Mouse (Mus musculus): Measurements from ENCODE around the gene Tspan31. TPM values are rescaled to one million over a fixed set of nuclear protein-coding genes. Genes with fewer than 3 reads are reported as not detected.

Tspan31 gene
- polyA plus RNA-seq (2014; fragmentation: Nextera tagmentation; extraction: Ambion mirVana) = 91.1 and 93.6 TPM in 2 replicates

DNA sequence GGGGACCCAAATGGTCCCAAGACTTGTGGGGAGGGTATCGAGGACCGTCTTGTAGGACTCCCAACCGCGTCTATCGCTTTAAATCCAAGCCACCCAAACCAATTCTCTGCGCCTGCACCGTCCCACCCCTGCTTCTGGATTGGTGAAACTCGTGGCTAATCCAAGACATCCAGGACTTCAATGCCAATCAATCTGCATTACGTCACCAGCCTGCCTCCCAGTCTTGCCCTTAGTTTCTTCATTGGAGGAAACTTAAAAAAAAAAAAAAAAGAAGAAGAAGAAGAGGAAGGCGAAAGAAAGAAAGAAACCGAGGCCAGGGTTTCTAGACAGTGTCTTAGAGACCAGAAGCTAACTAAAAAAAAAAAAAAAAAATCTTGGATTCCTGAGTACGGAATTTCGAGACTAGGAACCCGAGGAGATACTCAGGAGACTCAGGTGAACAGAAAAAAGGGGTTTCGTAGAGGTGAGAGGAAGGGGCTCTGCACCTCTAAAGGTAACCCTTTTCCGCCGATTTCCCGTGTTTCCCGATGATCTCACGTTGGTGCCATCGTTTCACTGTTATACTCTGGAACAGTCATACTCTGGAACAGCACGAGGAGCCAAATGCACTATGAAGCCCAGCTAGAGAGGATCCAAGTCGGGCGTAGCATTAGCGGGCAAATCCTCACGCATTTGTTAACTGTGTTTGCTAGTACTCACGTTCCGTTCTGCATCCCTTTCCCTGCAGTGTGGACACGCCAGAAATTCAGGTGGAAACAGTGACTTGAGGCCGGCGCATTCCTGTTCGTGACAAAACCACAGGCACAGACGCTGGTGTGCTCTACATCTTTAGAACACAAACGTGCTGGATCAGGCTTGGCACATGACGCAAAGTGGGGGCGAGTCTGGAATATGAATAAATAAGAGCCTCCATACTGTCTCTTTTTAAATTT, at the start of gene Tspan31:
Gene Tspan31, minus strand, starts transcription at position 75 of the 932 bp plus-strand sequence.
- Histone ChIP-seq H3K36me3 (ENCODE audit: control insufficient read depth, insufficient read depth, low read length) (peaks cover 29% of the 10 kb centered on the region), H3K4me3 (ENCODE audit: low read depth, low read length) (peak within 1 kb of the TSS; percentile 38), H3K27me3 (ENCODE audit: control insufficient read depth, insufficient read depth, low read length) (no peaks in the 10 kb centered on the region), H3K4me1 (ENCODE audit: control insufficient read depth, insufficient read depth, low read length) (peaks cover 23% of the 10 kb centered on the region), H3K27ac (ENCODE audit: low read depth, low read length) (peak within 1 kb of the TSS; percentile 71), H3K9me3 (ENCODE audit: control insufficient read depth, low read length) (no peaks in the 10 kb centered on the region), H3K9ac (replicated peaks; ENCODE audit: low read depth, low read length) (peak within 1 kb of the TSS; percentile 53), H3K4me2 (ENCODE audit: low read depth, low read length) (peak within 1 kb of the TSS; percentile 98)
- 2% methylated on average over 36 of the region's 36 CpGs for WGBS
- ATAC-seq (ENCODE audit: low read depth) = peak; percentile 93

- no peak overlapping the region for H3K4me2 ChIP-seq (ENCODE audit: low read depth, low read length)
- H3K27ac ChIP-seq (ENCODE audit: low read depth, low read length) = no peak overlapping the region
- H3K9me3 ChIP-seq (ENCODE audit: control insufficient read depth, low read length) = no peaks in the 10 kb centered on the region
- H3K4me3 ChIP-seq (ENCODE audit: low read depth, low read length) = no peak overlapping the region
- peaks cover 11% of the 10 kb centered on the region for H3K36me3 ChIP-seq (ENCODE audit: control insufficient read depth, insufficient read depth, low read length)
- no peak overlapping the region for H3K9ac ChIP-seq (replicated peaks; ENCODE audit: low read depth, low read length)
- 94% methylated on average over 10 of the region's 10 CpGs for WGBS
- H3K27me3 ChIP-seq (ENCODE audit: control insufficient read depth, insufficient read depth, low read length) = no peaks in the 10 kb centered on the region
- no peak for ATAC-seq (ENCODE audit: low read depth)
- peaks cover 15% of the 10 kb centered on the region for H3K4me1 ChIP-seq (ENCODE audit: control insufficient read depth, insufficient read depth, low read length)
Observed at GRCm38 (mm10) chr10:127119229-127119628, 49.2 kb upstream of the Tspan31 start.

DNA sequence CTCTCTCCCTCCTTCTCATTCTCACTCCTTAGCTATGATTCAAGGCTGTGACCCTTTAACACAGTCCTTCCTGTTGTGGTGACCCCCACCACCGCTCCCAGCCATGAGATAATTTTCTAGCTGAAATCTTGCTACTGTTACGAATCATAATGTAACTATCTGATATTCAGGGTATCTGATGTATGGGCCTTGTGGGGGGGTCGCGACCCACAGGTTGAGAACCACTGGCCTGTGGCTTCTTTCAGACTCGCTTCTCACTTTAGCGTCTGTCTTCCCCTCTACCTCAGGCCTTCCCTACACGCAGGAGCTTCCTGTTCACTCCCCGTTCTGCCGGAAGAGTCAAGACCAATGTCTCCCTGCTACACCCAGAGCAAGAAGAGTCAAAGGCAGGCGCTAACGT, 48.4 kb upstream of the Tspan31 start:
- 94% methylated on average over 11 of the region's 11 CpGs for WGBS
- no peak overlapping the region for H3K27ac ChIP-seq (ENCODE audit: low read depth, low read length)
- no peak for ATAC-seq (ENCODE audit: low read depth)
- no peaks in the 10 kb centered on the region for H3K9me3 ChIP-seq (ENCODE audit: control insufficient read depth, low read length)
- H3K4me3 ChIP-seq (ENCODE audit: low read depth, low read length) = no peak overlapping the region
- no peak overlapping the region for H3K9ac ChIP-seq (replicated peaks; ENCODE audit: low read depth, low read length)
- H3K4me2 ChIP-seq (ENCODE audit: low read depth, low read length) = no peak overlapping the region
- H3K27me3 ChIP-seq (ENCODE audit: control insufficient read depth, insufficient read depth, low read length) = no peaks in the 10 kb centered on the region
- H3K36me3 ChIP-seq (ENCODE audit: control insufficient read depth, insufficient read depth, low read length) = peaks cover 11% of the 10 kb centered on the region
- H3K4me1 ChIP-seq (ENCODE audit: control insufficient read depth, insufficient read depth, low read length) = peaks cover 15% of the 10 kb centered on the region

GRCm38 (mm10) chr10:127115068-127115467, 45.0 kb upstream of the Tspan31 start:
- no peak for ATAC-seq (ENCODE audit: low read depth)
- Histone ChIP-seq H3K4me1 (ENCODE audit: control insufficient read depth, insufficient read depth, low read length) (peaks cover 5% of the 10 kb centered on the region), H3K27me3 (ENCODE audit: control insufficient read depth, insufficient read depth, low read length) (no peaks in the 10 kb centered on the region), H3K9ac (replicated peaks; ENCODE audit: low read depth, low read length) (no peak overlapping the region), H3K4me2 (ENCODE audit: low read depth, low read length) (no peak overlapping the region), H3K9me3 (ENCODE audit: control insufficient read depth, low read length) (no peaks in the 10 kb centered on the region), H3K36me3 (ENCODE audit: control insufficient read depth, insufficient read depth, low read length) (peaks cover 17% of the 10 kb centered on the region), H3K4me3 (ENCODE audit: low read depth, low read length) (no peak overlapping the region), H3K27ac (ENCODE audit: low read depth, low read length) (no peak overlapping the region)
- WGBS = 86% methylated on average over 2 of the region's 2 CpGs

DNA sequence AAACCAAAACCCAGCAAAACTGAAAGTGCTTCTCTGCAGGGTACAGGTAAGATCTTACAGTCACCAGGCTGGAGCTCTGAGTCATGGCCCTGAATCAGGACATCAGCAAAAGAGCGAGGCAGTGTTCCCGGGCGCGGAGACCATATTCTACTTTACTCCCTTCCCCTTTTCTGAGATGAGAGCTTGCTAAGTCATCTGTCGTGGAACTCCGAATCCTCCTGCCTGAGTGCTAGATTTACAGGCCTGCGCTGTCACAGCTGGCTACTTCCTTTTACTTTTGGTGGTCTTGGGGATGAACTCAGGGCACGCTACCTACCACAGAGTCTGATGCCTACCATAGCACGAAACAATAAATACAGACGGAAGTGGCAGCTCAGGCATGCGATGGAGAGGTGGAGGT, 44.3 kb upstream of the Tspan31 start:
- H3K27ac ChIP-seq (ENCODE audit: low read depth, low read length) = no peak overlapping the region
- no peaks in the 10 kb centered on the region for H3K27me3 ChIP-seq (ENCODE audit: control insufficient read depth, insufficient read depth, low read length)
- H3K4me2 ChIP-seq (ENCODE audit: low read depth, low read length) = no peak overlapping the region
- no peaks in the 10 kb centered on the region for H3K9me3 ChIP-seq (ENCODE audit: control insufficient read depth, low read length)
- 90% methylated on average over 11 of the region's 11 CpGs for WGBS
- no peak overlapping the region for H3K9ac ChIP-seq (replicated peaks; ENCODE audit: low read depth, low read length)
- no peaks in the 10 kb centered on the region for H3K4me1 ChIP-seq (ENCODE audit: control insufficient read depth, insufficient read depth, low read length)
- peaks cover 17% of the 10 kb centered on the region for H3K36me3 ChIP-seq (ENCODE audit: control insufficient read depth, insufficient read depth, low read length)
- no peak for ATAC-seq (ENCODE audit: low read depth)
- H3K4me3 ChIP-seq (ENCODE audit: low read depth, low read length) = no peak overlapping the region

GRCm38 (mm10) chr10:127111001-127111887, 41.2 kb upstream of the Tspan31 start:
- no peak overlapping the region for H3K4me2 ChIP-seq (ENCODE audit: low read depth, low read length)
- H3K9ac ChIP-seq (replicated peaks; ENCODE audit: low read depth, low read length) = no peak overlapping the region
- 91% methylated on average over 15 of the region's 15 CpGs for WGBS
- no peak overlapping the region for H3K4me3 ChIP-seq (ENCODE audit: low read depth, low read length)
- peaks cover 17% of the 10 kb centered on the region for H3K36me3 ChIP-seq (ENCODE audit: control insufficient read depth, insufficient read depth, low read length)
- ATAC-seq (ENCODE audit: low read depth) = no peak
- no peaks in the 10 kb centered on the region for H3K9me3 ChIP-seq (ENCODE audit: control insufficient read depth, low read length)
- no peaks in the 10 kb centered on the region for H3K4me1 ChIP-seq (ENCODE audit: control insufficient read depth, insufficient read depth, low read length)
- H3K27ac ChIP-seq (ENCODE audit: low read depth, low read length) = no peak overlapping the region
- H3K27me3 ChIP-seq (ENCODE audit: control insufficient read depth, insufficient read depth, low read length) = no peaks in the 10 kb centered on the region

GRCm38 (mm10) chr10:127108262-127108583, 38.2 kb upstream of the Tspan31 start:
- 89% methylated on average over 3 of the region's 3 CpGs for WGBS

DNA sequence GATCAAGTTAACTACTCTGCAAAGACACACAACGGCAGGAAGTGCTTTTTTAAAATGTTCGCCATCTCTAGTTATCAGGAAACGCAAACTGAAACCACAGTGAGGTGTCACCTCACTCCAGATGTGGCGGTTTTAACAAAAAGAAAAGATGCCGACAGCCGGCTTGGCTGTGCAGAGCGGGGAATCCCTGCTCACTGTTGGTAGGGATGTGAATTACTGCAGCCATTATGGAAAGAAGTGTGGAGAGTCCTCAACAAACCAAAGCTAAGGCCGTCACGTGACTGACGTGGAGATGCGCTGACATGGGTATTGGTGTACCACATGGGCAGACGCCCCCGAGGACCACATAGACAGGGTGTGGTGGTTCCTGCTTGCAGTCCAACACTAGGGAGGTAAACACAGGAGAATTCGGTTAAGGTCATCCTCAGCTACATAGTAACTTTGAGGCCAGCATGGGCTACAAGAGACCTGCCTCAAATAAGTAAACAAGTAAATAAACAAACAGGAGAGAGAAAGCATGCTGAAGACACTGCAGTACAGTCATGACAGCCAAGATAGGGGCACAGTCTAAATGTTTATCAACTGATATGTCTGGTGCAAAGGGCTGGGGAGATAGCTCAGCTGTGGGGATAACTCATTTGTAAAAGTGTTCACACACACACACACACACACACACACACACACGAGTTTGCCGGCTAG, 37.6 kb upstream of the Tspan31 start:
- Histone ChIP-seq H3K27me3 (ENCODE audit: control insufficient read depth, insufficient read depth, low read length) (no peaks in the 10 kb centered on the region), H3K9ac (replicated peaks; ENCODE audit: low read depth, low read length) (no peak overlapping the region), H3K27ac (ENCODE audit: low read depth, low read length) (no peak overlapping the region), H3K4me3 (ENCODE audit: low read depth, low read length) (no peak overlapping the region), H3K9me3 (ENCODE audit: control insufficient read depth, low read length) (no peaks in the 10 kb centered on the region), H3K4me2 (ENCODE audit: low read depth, low read length) (no peak overlapping the region), H3K36me3 (ENCODE audit: control insufficient read depth, insufficient read depth, low read length) (peaks cover 15% of the 10 kb centered on the region), H3K4me1 (ENCODE audit: control insufficient read depth, insufficient read depth, low read length) (no peaks in the 10 kb centered on the region)
- ATAC-seq (ENCODE audit: low read depth) = no peak
- WGBS = 92% methylated on average over 16 of the region's 16 CpGs

More at GRCm38 (mm10) chr10:127108262-127108583, 38.2 kb upstream of the Tspan31 start:
- no peaks in the 10 kb centered on the region for H3K4me1 ChIP-seq (ENCODE audit: control insufficient read depth, insufficient read depth, low read length)
- H3K4me2 ChIP-seq (ENCODE audit: low read depth, low read length) = no peak overlapping the region
- H3K27ac ChIP-seq (ENCODE audit: low read depth, low read length) = no peak overlapping the region
- H3K9ac ChIP-seq (replicated peaks; ENCODE audit: low read depth, low read length) = no peak overlapping the region
- H3K4me3 ChIP-seq (ENCODE audit: low read depth, low read length) = no peak overlapping the region
- ATAC-seq (ENCODE audit: low read depth) = no peak
- H3K9me3 ChIP-seq (ENCODE audit: control insufficient read depth, low read length) = no peaks in the 10 kb centered on the region
- H3K36me3 ChIP-seq (ENCODE audit: control insufficient read depth, insufficient read depth, low read length) = peaks cover 20% of the 10 kb centered on the region
- no peaks in the 10 kb centered on the region for H3K27me3 ChIP-seq (ENCODE audit: control insufficient read depth, insufficient read depth, low read length)

Measured in neural tube, embryonic 14.5 days (tissue).